Mouse (Mus musculus): ENCODE data around the gene Smtn. TPM values are rescaled to one million over a fixed set of nuclear protein-coding genes. Genes with fewer than 3 reads are reported as not detected.
A peak's percentile ranks its signal among the peaks of the same experiment; 100 is the strongest.

The Smtn gene
- polyA plus RNA-seq, 1 experiment from 2014 or later, result 43.9 TPM

GRCm38 (mm10) chr11:3570321-3570720 is 29.9 kb upstream of the Smtn start:
- H3K9me3 ChIP-seq, result no peaks in the 10 kb centered on the region
- WGBS, result 83% methylated on average over 8 of the region's 8 CpGs
- no peak overlapping the region for H3K9ac ChIP-seq
- H3K4me3 ChIP-seq, result no peak overlapping the region
- ATAC-seq (ENCODE audit: insufficient number of reproducible peaks, insufficient read depth, low FRiP score, low TSS enrichment, low read depth), result no peak
- H3K27me3 ChIP-seq, result no peaks in the 10 kb centered on the region
- no peaks in the 10 kb centered on the region for H3K36me3 ChIP-seq
- H3K27ac ChIP-seq, result no peak overlapping the region
- peaks cover 5% of the 10 kb centered on the region; the same call in 1 of the 2 replicates for H3K4me1 ChIP-seq
- no peak overlapping the region for H3K4me2 ChIP-seq

- Histone ChIP-seq H3K4me2 (no peak overlapping the region), H3K4me1 (0 out of 2 replicates have a peak, but pooled peaks cover 8% of the 10 kb centered on the region), H3K36me3 (no peaks in the 10 kb centered on the region), H3K27me3 (no peaks in the 10 kb centered on the region), H3K9ac (no peak overlapping the region), H3K4me3 (no peak overlapping the region), H3K9me3 (no peaks in the 10 kb centered on the region), H3K27ac (no peak overlapping the region)
- 80% methylated on average over 1 of the region's 1 CpGs for WGBS
- ATAC-seq (ENCODE audit: insufficient number of reproducible peaks, insufficient read depth, low FRiP score, low TSS enrichment, low read depth), result no peak
Observed at GRCm38 (mm10) chr11:3567896-3568295, 27.5 kb upstream of the Smtn start.

GRCm38 (mm10) chr11:3566018-3566417 is 25.6 kb upstream of the Smtn start:
- no peak overlapping the region for H3K9ac ChIP-seq
- no peaks in the 10 kb centered on the region for H3K36me3 ChIP-seq
- H3K4me1 ChIP-seq, result 0 out of 2 replicates have a peak, but pooled peaks cover 8% of the 10 kb centered on the region
- H3K4me3 ChIP-seq, result no peak overlapping the region
- no peak overlapping the region for H3K4me2 ChIP-seq
- H3K27me3 ChIP-seq, result no peaks in the 10 kb centered on the region
- ATAC-seq (ENCODE audit: insufficient number of reproducible peaks, insufficient read depth, low FRiP score, low TSS enrichment, low read depth), result no peak
- H3K27ac ChIP-seq, result no peak overlapping the region
- WGBS, result 88% methylated on average over 4 of the region's 4 CpGs
- no peaks in the 10 kb centered on the region for H3K9me3 ChIP-seq

GRCm38 (mm10) chr11:3564451-3564850 is 24.0 kb upstream of the Smtn start:
- H3K4me1 ChIP-seq, result 0 out of 2 replicates have a peak, but pooled peaks cover 8% of the 10 kb centered on the region
- ATAC-seq (ENCODE audit: insufficient number of reproducible peaks, insufficient read depth, low FRiP score, low TSS enrichment, low read depth), result no peak
- no peaks in the 10 kb centered on the region for H3K27me3 ChIP-seq
- no peak overlapping the region for H3K4me2 ChIP-seq
- H3K9ac ChIP-seq, result no peak overlapping the region
- no peaks in the 10 kb centered on the region for H3K9me3 ChIP-seq
- H3K27ac ChIP-seq, result peak overlapping the region; percentile 34; the same call in 1 of the 2 replicates
- WGBS, result 38% methylated on average over 7 of the region's 7 CpGs
- no peaks in the 10 kb centered on the region for H3K36me3 ChIP-seq
- H3K4me3 ChIP-seq, result no peak overlapping the region

- Histone ChIP-seq H3K4me3 (no peak overlapping the region), H3K4me1 (0 out of 2 replicates have a peak, but pooled peaks cover 8% of the 10 kb centered on the region), H3K27ac (no peak overlapping the region), H3K9ac (no peak overlapping the region), H3K27me3 (no peaks in the 10 kb centered on the region), H3K4me2 (no peak overlapping the region), H3K9me3 (no peaks in the 10 kb centered on the region), H3K36me3 (no peaks in the 10 kb centered on the region)
- 92% methylated on average over 6 of the region's 6 CpGs for WGBS
- ATAC-seq (ENCODE audit: insufficient number of reproducible peaks, insufficient read depth, low FRiP score, low TSS enrichment, low read depth), result no peak
Observed at GRCm38 (mm10) chr11:3563853-3564252, 23.4 kb upstream of the Smtn start.

- WGBS, result 82% methylated on average over 5 of the region's 5 CpGs
- no peak for ATAC-seq (ENCODE audit: insufficient number of reproducible peaks, insufficient read depth, low FRiP score, low TSS enrichment, low read depth)
- Histone ChIP-seq H3K27ac (no peak overlapping the region), H3K27me3 (no peaks in the 10 kb centered on the region), H3K36me3 (no peaks in the 10 kb centered on the region), H3K4me1 (0 out of 2 replicates have a peak, but pooled peaks cover 8% of the 10 kb centered on the region), H3K9me3 (no peaks in the 10 kb centered on the region), H3K9ac (no peak overlapping the region), H3K4me2 (no peak overlapping the region), H3K4me3 (no peak overlapping the region)
Observed at GRCm38 (mm10) chr11:3560202-3560601, 19.8 kb upstream of the Smtn start.

GRCm38 (mm10) chr11:3557852-3558251 is 17.4 kb upstream of the Smtn start:
- Histone ChIP-seq H3K4me1 (no peaks in the 10 kb centered on the region), H3K27me3 (no peaks in the 10 kb centered on the region), H3K9me3 (no peaks in the 10 kb centered on the region), H3K9ac (no peak overlapping the region), H3K27ac (no peak overlapping the region), H3K4me2 (no peak overlapping the region), H3K4me3 (no peak overlapping the region), H3K36me3 (no peaks in the 10 kb centered on the region)
- 79% methylated on average over 3 of the region's 3 CpGs for whole genome bisulfite sequencing
- ATAC-seq (ENCODE audit: insufficient number of reproducible peaks, insufficient read depth, low FRiP score, low TSS enrichment, low read depth), result no peak

- H3K9ac ChIP-seq, result no peak overlapping the region
- H3K4me3 ChIP-seq, result no peak overlapping the region
- 82% methylated on average over 4 of the region's 4 CpGs for WGBS
- H3K27ac ChIP-seq, result no peak overlapping the region
- H3K9me3 ChIP-seq, result no peaks in the 10 kb centered on the region
- no peak for ATAC-seq (ENCODE audit: insufficient number of reproducible peaks, insufficient read depth, low FRiP score, low TSS enrichment, low read depth)
- no peaks in the 10 kb centered on the region for H3K27me3 ChIP-seq
- H3K4me2 ChIP-seq, result no peak overlapping the region
- H3K36me3 ChIP-seq, result no peaks in the 10 kb centered on the region
- H3K4me1 ChIP-seq, result no peaks in the 10 kb centered on the region
Observed at GRCm38 (mm10) chr11:3554976-3555375, 14.6 kb upstream of the Smtn start.

GRCm38 (mm10) chr11:3549791-3550190 is 9.4 kb upstream of the Smtn start:
- ATAC-seq (ENCODE audit: insufficient number of reproducible peaks, insufficient read depth, low FRiP score, low TSS enrichment, low read depth), result no peak
- 74% methylated on average over 5 of the region's 5 CpGs for WGBS

GRCm38 (mm10) chr11:3548564-3549295 is 8.3 kb upstream of the Smtn start:
- no peaks in the 10 kb centered on the region for H3K27me3 ChIP-seq
- no peak overlapping the region for H3K4me2 ChIP-seq
- no peak for ATAC-seq (ENCODE audit: insufficient number of reproducible peaks, insufficient read depth, low FRiP score, low TSS enrichment, low read depth)
- no peak overlapping the region for H3K9ac ChIP-seq
- H3K27ac ChIP-seq, result no peak overlapping the region
- H3K36me3 ChIP-seq, result no peaks in the 10 kb centered on the region
- H3K4me1 ChIP-seq, result peaks cover 17% of the 10 kb centered on the region
- H3K4me3 ChIP-seq, result no peak overlapping the region
- 64% methylated on average over 3 of the region's 3 CpGs for WGBS
- no peaks in the 10 kb centered on the region for H3K9me3 ChIP-seq

More at GRCm38 (mm10) chr11:3549791-3550190, 9.4 kb upstream of the Smtn start:
- Histone ChIP-seq H3K4me3 (no peak overlapping the region), H3K4me1 (peaks cover 17% of the 10 kb centered on the region), H3K27me3 (no peaks in the 10 kb centered on the region), H3K36me3 (no peaks in the 10 kb centered on the region), H3K9ac (no peak overlapping the region), H3K27ac (no peak overlapping the region), H3K4me2 (no peak overlapping the region), H3K9me3 (no peaks in the 10 kb centered on the region)

GRCm38 (mm10) chr11:3547969-3548368 is 7.6 kb upstream of the Smtn start:
- WGBS, result 51% methylated on average over 6 of the region's 6 CpGs
- H3K9ac ChIP-seq, result no peak overlapping the region
- no peaks in the 10 kb centered on the region for H3K9me3 ChIP-seq

GRCm38 (mm10) chr11:3547047-3547446 is 6.6 kb upstream of the Smtn start:
- WGBS, result 72% methylated on average over 2 of the region's 2 CpGs

More at GRCm38 (mm10) chr11:3547969-3548368, 7.6 kb upstream of the Smtn start:
- no peak overlapping the region for H3K4me3 ChIP-seq
- H3K27ac ChIP-seq, result no peak overlapping the region
- no peaks in the 10 kb centered on the region for H3K27me3 ChIP-seq
- no peak overlapping the region for H3K4me2 ChIP-seq
- H3K4me1 ChIP-seq, result peaks cover 21% of the 10 kb centered on the region
- no peaks in the 10 kb centered on the region for H3K36me3 ChIP-seq
- ATAC-seq (ENCODE audit: insufficient number of reproducible peaks, insufficient read depth, low FRiP score, low TSS enrichment, low read depth), result 0 out of 2 replicates have a peak, but pooled peaks have one; percentile 48

More at GRCm38 (mm10) chr11:3547047-3547446, 6.6 kb upstream of the Smtn start:
- peaks cover 26% of the 10 kb centered on the region for H3K4me1 ChIP-seq
- H3K36me3 ChIP-seq, result no peaks in the 10 kb centered on the region
- ATAC-seq (ENCODE audit: insufficient number of reproducible peaks, insufficient read depth, low FRiP score, low TSS enrichment, low read depth), result no peak
- no peaks in the 10 kb centered on the region for H3K9me3 ChIP-seq
- H3K4me3 ChIP-seq, result no peak overlapping the region
- H3K27me3 ChIP-seq, result no peaks in the 10 kb centered on the region
- no peak overlapping the region for H3K4me2 ChIP-seq
- no peak overlapping the region for H3K9ac ChIP-seq
- no peak overlapping the region for H3K27ac ChIP-seq

All from embryonic facial prominence, embryonic 13.5 days (tissue).